Mouse (Mus musculus) spleen, adult 2 months (tissue): Measurements from ENCODE around the gene Banf2. TPM values are rescaled to one million over a fixed set of nuclear protein-coding genes. Genes with fewer than 3 reads are reported as not detected.

ENCODE experiments used
- DNase-seq, 2 experiments: peaks; one replicate each; pipeline versions ENCODE4 v3.0.0 to v3.0.0-alpha.2; 2012 to 2021; ENCODE audit warnings: low spot score in 2 of 2, low read depth in 1 of 2
- H3K27ac ChIP-seq: fragments of 200-500 bp; 2 replicates; pipeline ENCODE4 v1.5.1; 2012; ENCODE audit warnings: low read length, inconsistent platforms; ENCODE audit not compliant: insufficient read depth
- H3K27me3 ChIP-seq: fragments of 200-500 bp; 2 replicates; pipeline ENCODE4 v1.6.1; 2012; ENCODE audit warnings: mild to moderate bottlenecking, moderate library complexity, low read length, inconsistent platforms; ENCODE audit not compliant: control insufficient read depth, insufficient read depth
- H3K36me3 ChIP-seq: fragments of 200-500 bp; 2 replicates; pipeline ENCODE4 v1.6.1; 2012; ENCODE audit warnings: mild to moderate bottlenecking, low read length, inconsistent platforms; ENCODE audit not compliant: control insufficient read depth, insufficient read depth
- H3K4me1 ChIP-seq: fragments of 200-500 bp; 2 replicates; pipeline ENCODE4 v1.6.1; 2011; ENCODE audit warnings: inconsistent platforms; ENCODE audit not compliant: control insufficient read depth, insufficient read depth, insufficient read length
- H3K4me3 ChIP-seq: fragments of 200-500 bp; 2 replicates; pipeline ENCODE4 v1.5.1; 2011; ENCODE audit warnings: mild to moderate bottlenecking, inconsistent platforms; ENCODE audit not compliant: insufficient read depth, insufficient read length; ENCODE audit errors: extremely low read depth
- CTCF ChIP-seq: fragments of 200-500 bp; IDR thresholded peaks from 2 replicates; pipeline ENCODE4 v1.5.1; 2011; ENCODE audit warnings: mild to moderate bottlenecking, inconsistent platforms; ENCODE audit not compliant: insufficient read depth, insufficient read length, insufficient replicate concordance; ENCODE audit errors: extremely low read depth
- POLR2A ChIP-seq: fragments of 200-500 bp; IDR thresholded peaks from 2 replicates; pipeline ENCODE4 v1.6.1; 2011; ENCODE audit warnings: low read depth, low read length, inconsistent platforms
- WGBS: fragments of 180-500 bp; shearing (Covaris S2); methylation state at CpG from one replicate; pipeline ENCODE4 v1.1.7; 2018; 5-methylcytosine and 5-hydroxymethylcytosine counted together
- polyA plus RNA-seq: library from polyadenylated mRNA; depleted of rRNA; stranded (reverse); fragments of >200 nt; gene quantifications from 2 replicates; pipeline ENCODE4 v1.2.3, GENCODE M21; 2012

The Banf2 gene
- polyA plus RNA-seq, 1 experiment = not detected

DNA sequence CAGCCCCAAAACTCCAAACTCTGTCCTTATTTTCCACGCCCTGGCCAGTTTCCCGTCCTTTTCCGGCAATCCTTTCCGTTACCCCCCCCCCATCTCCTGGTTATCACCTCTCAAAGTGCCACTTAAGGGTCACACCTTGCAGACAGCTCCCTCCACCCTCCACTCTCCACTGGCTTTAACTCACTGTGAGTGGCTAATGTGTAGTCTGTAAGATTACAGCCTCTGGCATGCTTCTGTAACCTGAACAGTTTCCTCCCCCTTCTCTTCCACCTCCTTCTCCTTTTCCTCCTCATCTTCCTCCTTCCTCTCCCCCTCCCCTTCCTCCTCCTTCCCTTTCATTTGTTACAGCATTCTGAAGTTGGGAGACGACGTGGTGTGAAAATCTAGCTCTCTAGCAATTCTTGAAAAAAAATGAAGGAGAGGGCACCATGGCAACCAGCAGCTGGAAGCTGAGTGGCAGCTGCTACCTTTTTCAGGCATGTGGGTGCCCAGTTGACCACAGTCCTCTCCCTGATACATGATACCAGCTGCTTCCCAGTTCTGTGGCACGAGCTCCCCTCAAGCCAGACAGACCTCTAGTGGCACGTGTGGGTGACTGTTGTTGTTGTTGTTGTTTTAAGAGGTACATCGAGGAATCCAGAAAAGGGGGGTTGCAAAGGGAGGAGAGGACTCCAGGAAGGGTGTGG is 55.2 kb downstream of the Banf2 start:
- H3K4me3 ChIP-seq = no peak overlapping the region
- no peaks in the 10 kb centered on the region for H3K27me3 ChIP-seq
- H3K36me3 ChIP-seq = no peaks in the 10 kb centered on the region
- TF ChIP-seq POLR2A = no peak
- no peak for TF ChIP-seq CTCF
- no peak overlapping the region for H3K27ac ChIP-seq
- 52% methylated on average over 9 of the region's 9 CpGs for WGBS
- 0 out of 2 replicates have a peak, but pooled peaks cover 5% of the 10 kb centered on the region for H3K4me1 ChIP-seq
- DNase-seq = no peak

DNA sequence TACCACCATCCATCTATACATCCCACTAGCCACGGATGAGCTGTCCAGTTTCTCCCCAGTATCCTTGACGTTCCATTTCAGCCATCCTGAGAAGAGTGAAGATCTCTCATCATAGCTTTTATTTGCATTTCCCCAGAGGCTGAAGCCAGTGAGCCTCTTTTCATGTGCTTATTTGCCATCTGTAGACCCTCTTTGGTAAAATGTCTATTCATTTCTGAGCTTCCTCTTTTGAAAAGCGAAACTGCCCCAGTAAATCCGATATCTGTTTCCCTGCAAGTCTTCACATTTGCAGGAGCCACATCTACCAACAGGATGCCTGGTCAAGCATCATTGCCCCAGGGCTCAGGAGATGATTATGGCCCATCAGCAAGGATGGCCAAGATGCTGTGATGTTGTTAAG is 59.9 kb downstream of the Banf2 start:
- Histone ChIP-seq H3K27me3 (no peaks in the 10 kb centered on the region), H3K27ac (no peak overlapping the region), H3K4me1 (0 out of 2 replicates have a peak, but pooled peaks cover 5% of the 10 kb centered on the region), H3K36me3 (no peaks in the 10 kb centered on the region), H3K4me3 (no peak overlapping the region)
- no peak for DNase-seq
- WGBS = 23% methylated on average over 4 of the region's 4 CpGs
- no peak for TF ChIP-seq CTCF
- no peak for TF ChIP-seq POLR2A

DNA sequence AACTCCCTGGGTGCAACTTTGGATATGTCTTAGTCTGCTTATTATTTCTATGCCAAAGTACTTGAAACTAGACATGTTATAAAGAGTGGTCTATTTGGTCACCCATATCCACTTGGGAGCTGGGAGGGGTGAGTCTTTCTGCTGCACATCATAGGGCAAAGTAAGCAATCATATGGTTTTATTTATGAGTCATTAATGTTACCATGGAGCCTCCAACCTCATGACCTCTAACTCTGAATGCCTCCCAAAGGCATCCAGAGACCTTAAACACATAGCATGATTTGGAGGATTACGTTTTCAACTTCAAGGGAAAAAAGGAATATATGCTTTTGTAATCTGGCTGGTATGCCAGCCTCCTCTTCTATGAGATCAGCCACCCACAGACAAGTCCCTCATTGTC is 61.9 kb downstream of the Banf2 start:
- H3K4me1 ChIP-seq = 0 out of 2 replicates have a peak, but pooled peaks cover 5% of the 10 kb centered on the region
- H3K27ac ChIP-seq = no peak overlapping the region
- no peak overlapping the region for H3K4me3 ChIP-seq
- WGBS = 94% methylated on average over 1 of the region's 1 CpGs
- DNase-seq = no peak
- H3K27me3 ChIP-seq = no peaks in the 10 kb centered on the region
- no peaks in the 10 kb centered on the region for H3K36me3 ChIP-seq
- TF ChIP-seq CTCF (no peak), POLR2A (no peak)

DNA sequence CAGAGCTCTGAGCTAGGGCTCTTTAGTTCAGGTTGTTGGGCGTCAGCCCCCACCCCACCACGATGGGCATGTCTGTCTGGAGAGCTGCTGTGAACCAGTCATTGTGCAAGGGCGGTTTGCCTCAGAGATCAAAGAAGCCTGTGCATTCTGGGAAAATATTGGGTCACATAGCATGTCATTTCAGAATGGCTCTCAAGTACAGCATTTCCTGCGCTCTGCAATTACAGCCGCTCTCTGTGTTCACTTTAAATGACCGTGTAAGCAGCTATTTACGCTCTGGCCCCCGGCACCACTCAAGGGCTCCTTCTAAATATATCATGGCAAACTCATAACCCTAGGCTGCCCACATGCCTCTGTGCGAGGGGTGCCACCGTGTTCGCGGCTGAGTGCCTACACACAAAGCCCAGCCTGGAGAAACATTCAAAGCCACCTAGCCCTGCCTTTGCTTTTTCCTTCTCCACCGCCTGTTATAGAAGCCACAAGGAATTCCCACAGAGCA is 68.7 kb downstream of the Banf2 start:
- Histone ChIP-seq H3K4me1 (no peaks in the 10 kb centered on the region), H3K27me3 (no peaks in the 10 kb centered on the region), H3K4me3 (no peak overlapping the region), H3K27ac (no peak overlapping the region), H3K36me3 (no peaks in the 10 kb centered on the region)
- TF ChIP-seq POLR2A (no peak), CTCF (no peak)
- WGBS = 73% methylated on average over 13 of the region's 13 CpGs
- no peak for DNase-seq

DNA sequence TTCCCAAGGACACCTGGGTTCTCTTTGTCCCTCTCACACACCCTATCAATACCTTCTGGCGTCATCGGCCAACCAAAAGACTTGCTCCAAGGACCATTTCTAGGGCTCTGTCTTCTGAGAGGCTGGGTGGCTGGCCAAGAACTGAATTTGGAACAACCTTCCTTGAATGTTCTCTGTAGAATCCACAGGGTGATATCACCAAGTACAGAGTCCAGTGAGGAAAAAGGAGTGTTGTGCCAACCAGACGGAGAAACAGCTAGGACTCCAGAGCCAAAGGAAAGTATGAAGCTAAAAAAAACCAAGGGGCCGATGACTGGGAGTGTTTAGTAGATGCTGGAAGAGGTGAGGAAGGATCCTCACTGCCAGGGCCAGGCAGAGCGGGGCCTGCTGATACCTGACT is 74.5 kb downstream of the Banf2 start:
- Histone ChIP-seq H3K4me1 (peaks cover 7% of the 10 kb centered on the region; the same call in 1 of the 2 replicates), H3K4me3 (no peak overlapping the region), H3K27me3 (no peaks in the 10 kb centered on the region), H3K27ac (no peak overlapping the region), H3K36me3 (no peaks in the 10 kb centered on the region)
- no peak for DNase-seq
- no peak for TF ChIP-seq CTCF
- no peak for TF ChIP-seq POLR2A
- WGBS = 97% methylated on average over 5 of the region's 5 CpGs

DNA sequence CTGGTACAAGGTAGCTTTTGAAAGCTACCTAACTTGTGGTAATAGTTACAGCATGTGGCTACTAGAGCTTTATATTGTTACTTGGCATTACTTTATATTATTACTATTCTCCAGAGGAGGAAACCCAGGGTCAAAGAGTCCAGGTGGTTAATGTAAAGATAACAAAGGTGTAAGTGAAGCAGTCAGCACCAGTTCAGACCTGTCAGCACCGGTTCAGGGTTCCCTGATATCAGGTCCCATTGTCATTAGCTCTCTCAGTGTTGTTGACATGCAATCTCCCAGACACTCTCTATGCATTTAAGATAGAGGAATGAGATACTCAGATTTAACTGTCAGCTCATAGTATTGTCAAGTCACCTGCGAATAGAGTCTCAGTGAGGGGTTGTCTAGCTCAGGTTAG is 75.0 kb downstream of the Banf2 start:
- 79% methylated on average over 2 of the region's 2 CpGs for WGBS
- Histone ChIP-seq H3K4me1 (peaks cover 7% of the 10 kb centered on the region; the same call in 1 of the 2 replicates), H3K36me3 (no peaks in the 10 kb centered on the region), H3K27me3 (no peaks in the 10 kb centered on the region), H3K27ac (no peak overlapping the region), H3K4me3 (no peak overlapping the region)
- DNase-seq = no peak
- TF ChIP-seq POLR2A = no peak

DNA sequence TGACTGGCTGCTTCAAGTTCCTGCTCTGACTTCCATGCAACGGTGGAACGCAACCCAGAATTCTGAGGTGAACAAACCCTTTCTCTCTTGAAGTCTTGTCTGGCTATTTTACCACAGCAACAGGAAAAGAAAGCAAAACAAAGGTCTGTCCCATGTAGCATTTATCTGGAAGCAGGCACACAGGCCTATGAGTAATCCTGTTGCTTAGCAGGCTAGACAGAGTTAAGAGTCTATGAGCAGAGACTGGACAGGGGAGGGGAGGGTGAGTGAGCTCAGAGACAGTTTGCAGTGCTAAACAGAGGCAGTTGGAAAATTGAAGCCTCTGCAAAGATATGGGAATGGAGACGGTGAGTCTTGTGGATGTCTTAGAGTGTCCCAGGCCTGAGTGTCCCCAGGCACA is 75.5 kb downstream of the Banf2 start:
- WGBS = 64% methylated on average over 3 of the region's 3 CpGs
- TF ChIP-seq CTCF = no peak
- no peak for TF ChIP-seq POLR2A
- Histone ChIP-seq H3K4me3 (no peak overlapping the region), H3K36me3 (no peaks in the 10 kb centered on the region), H3K4me1 (peaks cover 7% of the 10 kb centered on the region; the same call in 1 of the 2 replicates), H3K27me3 (no peaks in the 10 kb centered on the region), H3K27ac (no peak overlapping the region)
- no peak for DNase-seq
